Mouse (Mus musculus): Measurements from ENCODE around the gene Gm10961.
A peak's percentile ranks its signal among the peaks of the same experiment; 100 is the strongest.

Gm10961 gene

GRCm38 (mm10) chr3:107630682-107631522, at the start of gene Gm10961:
TSS of gene Gm10961 (plus strand) at chr3:107631322.
- DNase-seq = peak in 1 of 2 experiments; percentile 8

- DNase-seq = no peak
These were observed 48.8 kb upstream of the Gm10961 start for GRCm38 (mm10) chr3:107582130-107582874.

GRCm38 (mm10) chr3:107582875-107583767, 48.0 kb upstream of the Gm10961 start:
- no peak for DNase-seq

GRCm38 (mm10) chr3:107583893-107584292, 47.2 kb upstream of the Gm10961 start:
- DNase-seq = no peak

- DNase-seq = no peak
These were observed 44.6 kb upstream of the Gm10961 start for GRCm38 (mm10) chr3:107586504-107586903.

GRCm38 (mm10) chr3:107591612-107592011, 39.5 kb upstream of the Gm10961 start:
- no peak for DNase-seq

GRCm38 (mm10) chr3:107593632-107594031, 37.5 kb upstream of the Gm10961 start:
- DNase-seq = no peak

- no peak for DNase-seq
These were observed 36.4 kb upstream of the Gm10961 start, which contains the start of gene Alx3 for GRCm38 (mm10) chr3:107594662-107595263. TSS of gene Alx3 (plus strand) at chr3:107595031.

GRCm38 (mm10) chr3:107595264-107595937, 35.7 kb upstream of the Gm10961 start:
- peak; percentile 23 to 40 for DNase-seq

- DNase-seq = peak in 1 of 2 experiments; percentile 23
These were observed 35.1 kb upstream of the Gm10961 start for GRCm38 (mm10) chr3:107595938-107596461.

- peak; percentile 22 to 37 for DNase-seq
These were observed 34.6 kb upstream of the Gm10961 start for GRCm38 (mm10) chr3:107596559-107596958.

- DNase-seq = no peak
These were observed 34.0 kb upstream of the Gm10961 start for GRCm38 (mm10) chr3:107597134-107597533.

GRCm38 (mm10) chr3:107597586-107598389, 33.3 kb upstream of the Gm10961 start:
- no peak for DNase-seq

GRCm38 (mm10) chr3:107600127-107600526, 31.0 kb upstream of the Gm10961 start:
- no peak for DNase-seq

GRCm38 (mm10) chr3:107605304-107605703, 25.8 kb upstream of the Gm10961 start:
- DNase-seq = peak; percentile 79 to 80

GRCm38 (mm10) chr3:107607221-107607620, 23.9 kb upstream of the Gm10961 start:
- no peak for DNase-seq

- DNase-seq = no peak
These were observed 22.3 kb upstream of the Gm10961 start for GRCm38 (mm10) chr3:107608808-107609207.

- DNase-seq = no peak
These were observed 21.7 kb upstream of the Gm10961 start for GRCm38 (mm10) chr3:107609376-107609775.

GRCm38 (mm10) chr3:107611394-107611793, 19.7 kb upstream of the Gm10961 start:
- DNase-seq = no peak

GRCm38 (mm10) chr3:107612902-107613525, 18.1 kb upstream of the Gm10961 start:
- DNase-seq = peak; percentile 74 to 76
